Mouse (Mus musculus) cortical plate, adult 2 months (tissue): ENCODE results near the gene Mgat4c.
"Not testable (repeated sequence)": the region's sequence is repeated elsewhere in the genome, so short reads cannot be mapped to it uniquely, and the experiment has no call there.

Experiments
- CTCF ChIP-seq: fragments of 200-500 bp; IDR thresholded peaks from 2 replicates; pipeline ENCODE4 v1.5.1; 2011; ENCODE audit warnings: mild to moderate bottlenecking, control low read depth, low read length; ENCODE audit not compliant: insufficient read depth; ENCODE audit errors: extremely low read depth
- POLR2A ChIP-seq: fragments of 200-500 bp; IDR thresholded peaks from 2 replicates; pipeline ENCODE4 v1.6.1; 2011; ENCODE audit warnings: mild to moderate bottlenecking, low read length, control low read depth; ENCODE audit not compliant: insufficient read depth; ENCODE audit errors: extremely low read depth

GRCm38 (mm10) chr10:102435467-102435866 is 754.2 kb downstream of the Mgat4c start:
- TF ChIP-seq POLR2A, CTCF: not testable (repeated sequence)
